Mouse (Mus musculus) bone marrow, adult 2 months (tissue): ENCODE measurements around the gene Acad8.

Experiments
- CTCF ChIP-seq: fragments of 200-500 bp; IDR thresholded peaks from 2 replicates; pipeline ENCODE4 v1.5.1; 2011; ENCODE audit warnings: low read length, control low read depth; ENCODE audit not compliant: control insufficient read depth, insufficient read depth
- POLR2A ChIP-seq: fragments of 200-500 bp; IDR thresholded peaks from 2 replicates; pipeline ENCODE4 v1.6.1; 2011; ENCODE audit warnings: low read depth, mild to moderate bottlenecking, control low read depth, low read length, borderline replicate concordance; ENCODE audit not compliant: control insufficient read depth

DNA sequence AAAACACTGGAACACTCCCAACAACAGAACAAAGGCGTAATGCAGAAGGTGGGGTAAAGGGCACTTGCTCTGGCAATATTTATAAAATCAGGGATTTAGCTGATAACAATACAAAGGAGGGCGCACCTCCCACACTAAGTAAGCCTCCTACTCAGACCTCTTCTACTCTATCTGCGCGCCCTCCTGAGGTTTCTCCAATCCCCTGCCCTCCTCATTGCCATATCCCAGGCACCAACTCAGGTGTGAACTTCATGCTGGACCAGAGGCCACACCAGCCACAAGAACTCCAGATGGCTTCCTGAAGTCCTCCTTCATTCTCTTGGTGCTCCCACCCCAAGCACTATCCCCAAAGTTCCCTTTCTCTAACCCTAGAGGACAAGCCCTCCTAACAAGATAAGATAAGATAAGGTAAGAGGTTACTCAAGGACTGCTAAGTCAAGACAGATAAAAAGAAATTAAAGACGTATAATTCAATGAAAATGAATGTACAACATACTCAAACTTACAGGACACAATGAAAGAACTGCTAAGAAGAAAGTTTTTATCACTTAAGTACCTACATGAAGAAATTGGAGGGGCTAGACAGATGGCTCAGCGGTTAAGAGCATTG is 13.6 kb downstream of the Acad8 start:
- TF ChIP-seq POLR2A (no peak), CTCF (no peak)
